Mouse (Mus musculus) adrenal gland (tissue): ENCODE results near the gene Prima1.

ENCODE experiments used
- intact Hi-C: fragments of 180-260 bp; cut with DNase I; formaldehyde crosslinking; loops from one replicate; pipeline ENCODE4 v1.15.1; 2025
- long read RNA-seq, 2 experiments: library from polyadenylated mRNA; unstranded; transcript quantifications; one replicate each; pipeline ENCODE4 v2.0.0; 2020; ENCODE audit warnings: borderline replicate concordance in 1 of 2; ENCODE audit not compliant: insufficient replicate concordance in 1 of 2

The Prima1 gene
- long read RNA-seq, experiment 1, partial matches to known transcripts = 2 of 2 reads
- long read RNA-seq, experiment 1, other reads (novel, unspliced or antisense) = 0 of 2 reads
- long read RNA-seq, experiment 2 = 0 reads

DNA sequence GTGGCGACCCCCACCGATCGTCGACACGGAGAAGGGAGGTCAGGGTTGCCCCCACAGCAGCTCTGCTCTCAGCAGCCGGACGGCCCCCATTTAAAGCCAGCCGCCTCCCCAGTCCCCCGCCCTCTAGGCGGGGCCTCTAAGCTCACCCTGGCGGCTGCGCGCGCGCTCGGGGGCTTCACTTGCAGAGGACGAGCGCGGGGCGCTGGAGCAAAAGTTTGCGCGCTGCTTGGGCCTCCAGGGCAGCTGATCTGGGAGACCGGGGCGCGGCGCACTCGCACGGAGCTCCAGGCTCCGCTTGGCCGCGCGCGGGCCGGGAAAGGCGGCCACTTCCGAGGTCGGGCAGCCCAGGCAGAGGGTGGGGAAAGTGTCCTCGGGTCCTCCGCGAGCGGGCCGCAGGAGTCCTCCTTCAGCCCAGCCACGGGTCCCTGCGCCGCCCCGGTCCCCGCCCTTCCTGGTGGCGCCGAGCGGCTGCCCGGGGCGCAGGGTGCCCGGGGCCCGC lies at the start of gene Prima1:
TSS of gene Prima1 (minus strand) at position 68 of the 499 bp plus-strand sequence.
- intact Hi-C loops = loop anchor here (2.0 kb wide), 1 partner anchor 97 kb away; no protein-coding TSS in a partner anchor

GRCm38 (mm10) chr12:103287276-103287675 lies 45.3 kb upstream of the Prima1 start:
- intact Hi-C loops = no loop called here

DNA sequence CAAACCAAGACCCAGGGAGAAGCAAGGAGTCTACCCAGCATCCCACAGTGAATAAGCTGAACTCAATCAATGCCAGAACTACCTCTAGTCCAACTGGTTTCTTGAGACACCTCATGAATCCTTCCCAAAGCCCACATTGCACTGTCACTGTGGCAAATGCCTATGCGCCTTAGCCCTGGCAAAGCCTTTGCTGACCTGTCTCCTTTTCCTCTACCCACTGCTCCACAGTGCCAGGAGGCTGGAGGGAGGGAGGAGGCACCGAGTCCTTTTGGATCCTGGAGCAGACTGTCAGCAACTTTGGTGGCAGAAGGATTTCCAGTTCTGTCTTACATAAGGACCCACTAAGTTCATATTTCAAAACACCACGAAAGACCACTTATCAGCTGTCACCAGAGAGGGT lies 41.5 kb upstream of the Prima1 start:
- intact Hi-C loops = no loop called here

- intact Hi-C loops = no loop called here
Measured at GRCm38 (mm10) chr12:103282936-103283335, 41.0 kb upstream of the Prima1 start.

DNA sequence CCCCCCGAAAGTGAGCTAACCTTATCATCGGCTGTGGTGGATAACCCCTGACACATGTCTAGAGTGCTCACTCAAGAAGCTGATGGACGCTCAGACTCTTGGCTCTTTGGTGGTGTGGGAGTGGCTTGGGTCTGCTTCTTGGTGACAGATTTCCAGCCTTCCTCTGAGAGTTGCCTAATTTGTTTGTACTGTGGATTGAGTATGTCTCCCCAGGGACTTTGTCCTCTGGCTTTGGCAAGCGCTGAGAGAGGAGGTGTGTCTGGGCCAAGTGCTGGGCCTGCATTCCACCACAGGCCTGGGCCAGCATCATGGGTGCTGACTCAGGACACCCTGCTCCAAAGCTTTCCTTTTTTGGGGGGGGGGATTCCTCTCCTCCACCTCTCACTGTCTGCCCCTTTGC lies 40.0 kb upstream of the Prima1 start:
- intact Hi-C loops = no loop called here

DNA sequence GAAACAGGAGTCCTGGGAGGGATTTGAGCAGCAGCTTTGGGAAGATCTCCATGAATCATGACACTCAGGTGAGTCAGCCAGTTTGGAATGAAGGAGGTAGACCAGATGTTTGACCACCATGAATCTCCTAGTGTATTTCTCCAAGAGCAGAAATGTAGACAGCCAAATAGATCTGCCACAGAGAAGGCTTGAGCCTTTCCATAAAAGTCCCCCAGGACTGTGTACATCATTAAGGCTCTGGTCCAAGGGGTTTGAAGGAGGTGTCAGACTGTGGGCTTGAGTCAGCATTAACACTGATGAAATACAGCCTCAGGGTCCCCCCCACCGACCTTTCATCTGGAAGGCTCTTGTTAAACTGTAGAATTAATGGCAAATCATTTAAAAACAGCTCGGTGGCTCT lies 39.5 kb upstream of the Prima1 start:
- intact Hi-C loops = no loop called here

GRCm38 (mm10) chr12:103276422-103276821 lies 34.5 kb upstream of the Prima1 start:
- intact Hi-C loops = no loop called here

DNA sequence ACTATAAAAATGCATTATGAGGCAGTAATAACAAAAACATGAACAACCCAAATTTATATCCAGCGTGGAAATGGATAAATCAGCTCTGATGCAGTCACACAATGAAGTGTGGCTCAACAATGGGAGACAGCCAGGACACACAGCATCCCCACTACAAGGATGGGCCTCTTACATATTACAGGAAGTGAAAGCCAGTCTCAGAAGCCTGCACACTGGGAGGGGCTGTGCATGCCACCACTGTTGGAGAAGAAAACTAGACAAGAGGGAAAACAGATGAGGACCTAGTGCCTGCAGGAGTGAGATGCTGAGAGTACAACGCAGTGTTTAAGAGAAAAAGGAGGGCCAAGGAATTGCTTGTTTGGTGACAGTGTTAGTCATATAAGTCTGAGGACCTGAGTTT lies 31.8 kb upstream of the Prima1 start:
- intact Hi-C loops = no loop called here

DNA sequence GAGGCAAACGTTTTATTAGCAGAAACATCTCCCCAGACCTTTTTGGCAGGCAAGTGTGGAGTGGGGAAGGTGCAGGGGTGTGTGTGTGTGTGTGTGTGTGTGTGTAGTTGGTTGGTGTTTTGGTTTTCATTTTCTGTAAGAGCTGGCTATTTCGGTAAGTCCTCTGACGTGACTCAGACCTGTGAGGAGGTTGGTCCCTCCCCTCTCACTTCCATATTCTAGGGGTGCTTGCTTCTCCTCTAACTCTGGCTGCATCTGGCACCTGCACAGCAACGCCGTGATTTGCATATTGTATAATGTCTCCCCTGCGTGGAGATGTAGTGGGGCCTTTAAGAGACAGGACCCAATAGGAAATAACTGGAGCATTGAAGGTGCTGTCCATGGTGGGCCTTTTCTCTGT lies 31.1 kb upstream of the Prima1 start:
- intact Hi-C loops = no loop called here

GRCm38 (mm10) chr12:103272176-103272575 lies 30.2 kb upstream of the Prima1 start:
- intact Hi-C loops = no loop called here

DNA sequence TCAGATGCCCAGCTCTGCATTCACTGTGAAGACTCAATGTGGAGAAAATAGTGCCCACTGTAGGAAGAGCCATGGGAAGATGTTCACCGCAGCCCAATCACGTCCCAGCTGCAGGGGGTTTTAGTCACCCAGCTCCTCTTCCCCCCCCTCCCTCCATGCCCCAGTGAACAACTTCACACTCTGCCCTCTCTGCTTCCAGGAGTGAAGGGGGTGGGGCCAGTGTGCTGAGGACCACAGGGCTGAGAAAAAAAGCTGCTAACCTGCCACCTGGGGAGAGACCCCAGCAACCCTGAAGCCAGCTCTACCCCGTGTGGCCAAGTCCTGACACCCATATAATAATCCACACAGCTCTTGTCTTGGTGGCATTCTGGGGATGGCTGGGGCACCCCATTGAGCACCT lies 24.7 kb upstream of the Prima1 start:
- intact Hi-C loops = no loop called here

GRCm38 (mm10) chr12:103262017-103262865 lies 20.3 kb upstream of the Prima1 start:
- intact Hi-C loops = no loop called here

DNA sequence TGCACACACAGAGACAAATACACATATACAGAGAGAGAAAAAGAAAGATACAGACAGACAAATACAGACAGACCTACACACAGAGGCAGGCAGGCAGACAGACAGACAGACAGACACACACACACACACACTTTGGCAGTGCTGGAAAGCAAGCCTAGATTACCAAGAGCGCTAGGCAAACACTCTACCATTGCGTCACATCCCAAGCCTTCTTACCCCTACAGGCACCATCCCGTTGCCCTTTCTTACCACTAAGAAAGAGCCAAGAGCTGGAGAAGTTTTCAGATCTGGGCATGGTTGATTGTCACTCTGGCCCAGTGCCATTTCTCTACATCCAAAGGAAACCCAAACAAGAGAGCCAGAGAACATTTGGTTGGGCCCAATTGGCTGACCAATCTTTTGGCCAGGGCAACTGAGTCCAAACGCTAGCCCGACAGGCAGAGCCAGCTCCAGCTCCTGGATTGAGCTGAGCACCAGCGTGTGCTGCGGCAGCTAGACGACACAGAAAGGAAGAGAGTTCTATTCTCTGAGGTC lies 11.0 kb upstream of the Prima1 start:
- intact Hi-C loops = no loop called here

DNA sequence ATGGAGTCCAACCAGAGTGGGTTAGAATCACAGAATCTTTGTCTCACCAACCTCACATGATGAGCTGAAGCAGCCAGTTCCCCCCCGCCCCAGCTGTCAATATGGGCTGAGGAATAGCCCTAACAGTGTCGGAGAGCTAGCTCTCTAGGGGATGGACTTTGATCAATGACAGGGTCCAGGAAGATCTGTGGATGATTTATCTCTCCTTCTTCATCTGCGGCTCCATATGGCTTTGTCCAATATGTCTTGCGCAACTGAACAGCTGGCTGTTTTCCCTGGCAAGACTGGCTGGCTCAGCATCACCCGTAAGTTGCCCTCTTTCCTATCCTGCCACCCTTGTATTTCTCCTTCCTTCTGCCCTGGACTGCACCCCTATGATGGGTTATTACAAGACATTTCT lies 9.2 kb upstream of the Prima1 start:
- intact Hi-C loops = no loop called here

DNA sequence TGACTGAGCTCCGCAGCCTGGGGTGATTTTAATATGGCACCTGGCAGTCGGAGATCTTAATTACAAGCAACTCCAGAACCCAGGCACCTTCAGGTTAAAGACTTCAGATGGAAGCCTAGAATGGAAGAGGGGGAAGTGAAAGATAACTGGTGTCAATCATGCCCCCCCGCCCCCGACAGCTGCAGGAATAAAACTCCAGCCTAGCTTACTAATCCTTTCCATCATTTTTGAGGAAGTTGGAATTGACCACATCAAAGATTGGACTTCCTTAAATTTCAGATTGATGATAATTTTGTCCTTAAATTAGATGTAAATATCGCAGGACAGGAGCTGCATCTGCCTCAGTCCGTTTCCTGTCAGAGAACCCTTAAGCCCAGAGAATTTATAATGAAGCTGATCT lies 8.4 kb upstream of the Prima1 start:
- intact Hi-C loops = no loop called here

DNA sequence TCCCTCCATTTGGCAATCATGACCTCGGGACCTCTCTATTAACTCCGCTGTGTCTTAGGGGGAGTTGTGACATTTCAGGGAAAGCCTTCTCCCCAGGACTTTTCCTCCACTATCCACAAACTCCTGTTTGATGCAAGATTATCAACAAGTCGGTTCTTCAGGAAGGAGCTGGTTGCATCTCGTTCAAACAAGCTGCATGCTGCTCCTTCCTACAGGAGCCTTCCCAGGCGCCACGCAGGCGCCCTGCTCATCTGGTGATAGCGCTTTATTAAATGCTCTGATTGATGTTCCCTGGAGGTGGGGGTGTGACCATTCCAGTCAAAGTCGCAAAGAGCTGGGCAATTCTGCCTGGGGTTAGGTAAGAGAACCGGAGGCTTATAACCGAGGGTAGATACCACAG lies 1.1 kb upstream of the Prima1 start:
- intact Hi-C loops = loop anchor here (2.0 kb wide), 1 partner anchor 98 kb away; no protein-coding TSS in a partner anchor

GRCm38 (mm10) chr12:103242591-103243025 lies 658 bp upstream of the Prima1 start:
- intact Hi-C loops = loop anchor here (2.0 kb wide), 1 partner anchor 98 kb away; no protein-coding TSS in a partner anchor

DNA sequence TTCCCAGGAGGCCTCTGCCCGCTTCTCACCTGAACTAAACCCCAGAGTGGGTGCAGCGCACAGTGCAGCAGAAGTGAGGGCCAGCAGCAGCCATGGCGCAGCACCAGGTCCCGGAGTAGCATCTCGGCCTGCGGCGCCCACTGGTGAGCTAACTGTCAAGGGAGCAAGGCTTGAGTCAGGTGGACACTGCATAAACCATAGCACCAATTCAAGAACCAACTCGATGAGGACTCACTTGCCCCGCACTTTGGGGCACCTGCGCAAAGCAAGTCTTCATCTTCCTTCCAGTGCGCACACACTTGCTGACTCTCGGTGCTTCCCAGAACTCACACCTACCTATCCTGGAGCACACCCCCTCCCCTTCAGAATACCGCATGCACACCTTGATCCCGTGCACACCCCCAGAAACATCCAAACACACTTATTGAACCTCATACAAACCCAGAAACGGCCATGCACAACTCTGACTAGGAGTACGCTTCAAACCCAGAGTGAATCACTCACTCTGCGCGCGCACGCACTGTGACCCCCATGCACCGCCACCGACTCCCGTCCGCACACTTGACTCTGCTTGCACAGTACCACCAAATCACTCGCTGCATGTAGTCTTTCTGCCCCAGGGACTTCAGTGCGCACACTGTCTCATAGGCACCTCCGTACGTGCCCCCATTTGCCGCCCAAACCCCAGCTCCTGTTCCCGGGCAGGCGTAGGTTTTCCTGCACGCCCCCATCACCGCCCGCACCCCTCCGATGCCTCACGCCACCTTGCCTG lies 453 bp downstream of the Prima1 start:
- intact Hi-C loops = loop anchor here (2.0 kb wide), 1 partner anchor 97 kb away; no protein-coding TSS in a partner anchor

GRCm38 (mm10) chr12:103238924-103239460 lies 3.0 kb downstream of the Prima1 start:
- intact Hi-C loops = no loop called here

DNA sequence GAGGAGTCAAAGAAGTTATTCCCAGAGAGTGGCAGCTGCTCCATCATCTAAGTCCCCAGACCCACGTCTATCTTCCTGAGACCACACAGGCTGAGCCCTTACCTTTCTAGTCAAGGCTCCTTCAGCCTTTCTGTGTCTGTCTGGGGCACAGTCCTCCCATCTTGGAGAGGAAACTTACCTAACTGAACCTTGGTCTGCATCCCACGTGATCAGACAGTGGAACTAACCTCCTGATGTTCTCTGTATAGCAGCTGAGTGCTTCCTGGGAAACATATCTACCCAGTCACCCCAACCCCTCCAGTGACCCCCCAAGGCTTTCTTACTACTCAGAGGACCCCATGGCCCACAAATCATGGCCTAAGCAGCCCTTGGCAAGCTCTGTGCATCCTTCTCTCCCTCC lies 6.1 kb downstream of the Prima1 start:
- intact Hi-C loops = no loop called here

DNA sequence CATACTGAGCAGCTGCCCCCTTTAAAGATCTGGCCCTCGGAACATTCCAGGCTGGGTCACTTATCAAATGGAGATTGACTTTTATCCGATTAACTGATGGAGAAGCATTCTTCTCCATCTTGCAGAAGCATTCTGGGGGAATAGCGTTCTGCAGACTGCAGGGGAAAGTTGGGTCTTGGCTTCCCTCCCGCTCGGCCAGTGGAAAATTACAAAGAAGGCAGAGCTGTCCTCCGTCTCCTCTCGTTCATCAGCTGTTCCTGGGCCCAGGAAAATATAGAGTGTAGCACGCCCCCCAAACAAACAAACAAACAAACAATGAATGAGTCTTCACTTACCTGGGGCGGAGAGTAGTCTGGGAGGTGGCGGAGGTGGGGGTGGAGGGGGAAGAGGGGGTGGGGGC lies 6.7 kb downstream of the Prima1 start:
- intact Hi-C loops = no loop called here
